Mouse (Mus musculus) stomach, postnatal 0 days (tissue): Measurements from ENCODE around the gene Sap30l.

Experiments
- CTCF ChIP-seq: IDR thresholded peaks from 2 replicates; pipeline ENCODE4 v1.5.1; 2016; ENCODE audit warnings: antibody characterized with exemption, low read depth, mild to moderate bottlenecking, moderate library complexity
- EP300 ChIP-seq: optimal IDR thresholded peaks from 2 replicates; pipeline ENCODE3; 2016; ENCODE audit warnings: antibody characterized with exemption

GRCm38 (mm10) chr11:57811006-57811405 lies 9.6 kb downstream of the Sap30l start:
- no peak for TF ChIP-seq EP300
- no peak for TF ChIP-seq CTCF
